Mouse (Mus musculus): Measurements from ENCODE around the gene Morc1. TPM values are rescaled to one million over a fixed set of nuclear protein-coding genes. Genes with fewer than 3 reads are reported as not detected.

Gene Morc1
- polyA plus RNA-seq, 1 experiment from 2014 or later = 0.33 TPM

DNA sequence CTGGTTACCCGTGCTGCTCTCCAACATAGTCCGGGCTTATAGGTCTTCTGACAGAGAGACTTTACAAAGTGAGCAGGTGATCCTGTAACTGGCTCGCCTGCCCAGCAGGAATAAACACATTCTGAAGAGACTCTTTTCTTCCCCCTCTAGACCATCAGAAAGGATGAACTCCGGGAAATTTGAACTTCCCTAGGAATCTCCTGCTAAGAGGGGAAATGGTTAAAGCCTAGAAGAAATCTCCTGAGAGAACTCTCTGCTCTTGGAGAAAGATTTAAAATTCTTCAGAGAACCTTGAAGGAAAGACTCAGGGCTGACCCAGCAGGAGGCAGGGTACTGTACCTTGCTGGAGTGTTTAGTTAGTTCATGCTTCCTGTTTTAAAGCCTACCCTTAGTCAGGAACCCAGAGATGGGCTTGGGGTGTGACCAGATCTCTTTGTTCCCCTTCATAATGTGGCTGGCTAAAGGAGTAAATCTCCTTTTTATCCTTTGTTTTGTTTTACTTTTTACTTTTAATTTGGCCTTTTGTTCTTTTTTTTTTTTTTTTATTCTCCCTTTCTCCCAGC lies 175.5 kb downstream of the Morc1 start:
- Histone ChIP-seq H3K4me1 (ENCODE audit: control insufficient read depth, insufficient read depth, low read length) (no peaks in the 10 kb centered on the region), H3K9ac (ENCODE audit: low read depth, low read length) (no peak overlapping the region), H3K27ac (replicated peaks; ENCODE audit: low read depth, low read length) (no peak overlapping the region), H3K27me3 (replicated peaks; ENCODE audit: control insufficient read depth, insufficient read depth, low read length) (no peaks in the 10 kb centered on the region), H3K9me3 (ENCODE audit: control insufficient read depth, low read length) (no peaks in the 10 kb centered on the region), H3K4me2 (ENCODE audit: low read depth, low read length) (no peak overlapping the region), H3K4me3 (ENCODE audit: low read depth, low read length) (no peak overlapping the region), H3K36me3 (ENCODE audit: control insufficient read depth, insufficient read depth, low read length) (no peaks in the 10 kb centered on the region)
- no peak for DNase-seq (ENCODE audit: low spot score)
- WGBS = 54% methylated on average over 4 of the region's 4 CpGs
- ATAC-seq (ENCODE audit: low read depth) = no peak

DNA sequence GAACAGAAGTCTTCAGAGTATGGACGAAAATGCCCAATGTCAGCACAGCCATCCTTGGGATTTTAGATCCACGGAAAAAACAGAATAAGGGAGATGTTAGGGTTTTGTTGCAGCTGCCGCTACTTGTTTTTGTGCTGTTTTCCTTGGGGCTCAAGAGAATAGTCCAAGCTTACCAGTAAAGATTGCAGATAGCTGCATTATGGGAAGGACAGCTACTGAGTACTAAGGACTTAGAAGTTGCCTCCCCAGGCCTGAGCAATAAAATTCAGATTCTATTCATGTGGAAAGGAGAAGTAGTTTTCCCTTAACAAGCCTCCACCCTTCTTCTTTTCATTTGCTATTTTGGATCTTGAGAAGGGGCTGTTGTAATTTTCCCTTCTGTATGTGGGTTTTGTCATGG lies 177.2 kb downstream of the Morc1 start:
- Histone ChIP-seq H3K9ac (ENCODE audit: low read depth, low read length) (no peak overlapping the region), H3K36me3 (ENCODE audit: control insufficient read depth, insufficient read depth, low read length) (no peaks in the 10 kb centered on the region), H3K4me2 (ENCODE audit: low read depth, low read length) (no peak overlapping the region), H3K9me3 (ENCODE audit: control insufficient read depth, low read length) (no peaks in the 10 kb centered on the region), H3K27me3 (replicated peaks; ENCODE audit: control insufficient read depth, insufficient read depth, low read length) (no peaks in the 10 kb centered on the region), H3K27ac (replicated peaks; ENCODE audit: low read depth, low read length) (no peak overlapping the region), H3K4me1 (ENCODE audit: control insufficient read depth, insufficient read depth, low read length) (no peaks in the 10 kb centered on the region), H3K4me3 (ENCODE audit: low read depth, low read length) (no peak overlapping the region)
- no peak for ATAC-seq (ENCODE audit: low read depth)
- WGBS = 83% methylated on average over 3 of the region's 3 CpGs
- DNase-seq (ENCODE audit: low spot score) = no peak

DNA sequence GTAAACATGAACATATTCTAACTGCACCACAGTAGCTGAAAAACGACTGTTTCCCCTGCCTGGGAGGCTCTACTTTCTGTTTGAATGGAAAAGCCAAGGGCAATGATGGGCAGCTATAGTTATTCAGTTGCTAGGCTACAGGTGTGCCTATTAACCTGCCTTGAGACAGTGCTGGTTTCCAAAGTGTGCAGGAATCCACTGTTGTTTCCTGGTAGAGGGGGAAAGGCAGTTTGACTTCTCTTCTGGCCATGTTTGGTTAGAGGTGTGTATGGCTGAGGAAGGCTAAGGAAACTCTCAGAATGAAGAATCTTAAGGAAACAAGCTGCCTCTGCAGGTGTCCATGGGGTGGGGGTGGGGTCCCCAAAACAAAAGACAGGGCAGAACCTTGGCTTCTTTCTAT lies 179.8 kb downstream of the Morc1 start:
- Histone ChIP-seq H3K4me1 (ENCODE audit: control insufficient read depth, insufficient read depth, low read length) (no peaks in the 10 kb centered on the region), H3K4me3 (ENCODE audit: low read depth, low read length) (no peak overlapping the region), H3K27ac (replicated peaks; ENCODE audit: low read depth, low read length) (no peak overlapping the region), H3K9ac (ENCODE audit: low read depth, low read length) (no peak overlapping the region), H3K9me3 (ENCODE audit: control insufficient read depth, low read length) (no peaks in the 10 kb centered on the region), H3K4me2 (ENCODE audit: low read depth, low read length) (no peak overlapping the region), H3K27me3 (replicated peaks; ENCODE audit: control insufficient read depth, insufficient read depth, low read length) (no peaks in the 10 kb centered on the region), H3K36me3 (ENCODE audit: control insufficient read depth, insufficient read depth, low read length) (no peaks in the 10 kb centered on the region)
- DNase-seq (ENCODE audit: low spot score) (no peak), ATAC-seq (ENCODE audit: low read depth) (no peak)
- 63% methylated on average over 1 of the region's 1 CpGs for WGBS

DNA sequence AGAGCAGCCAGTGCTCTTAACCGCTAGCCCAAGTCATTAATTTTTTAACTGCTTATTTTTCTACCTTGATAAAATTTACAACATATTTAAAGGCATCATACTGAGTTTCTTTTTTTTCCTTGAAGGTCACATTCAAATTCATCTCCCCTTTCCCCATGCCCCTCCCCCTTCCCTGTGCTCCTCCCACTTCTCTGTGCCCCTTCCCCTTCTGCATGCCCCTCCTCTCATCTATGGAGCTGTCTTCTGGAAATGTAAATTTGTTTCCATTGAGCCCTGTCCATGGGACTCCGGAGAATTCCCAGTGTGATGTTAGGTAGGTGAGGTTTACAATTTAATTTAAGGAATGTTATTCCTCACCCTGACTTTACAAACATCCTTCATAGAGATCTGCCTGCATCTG lies 180.4 kb downstream of the Morc1 start:
- 82% methylated on average over 2 of the region's 2 CpGs for WGBS
- H3K9me3 ChIP-seq (ENCODE audit: control insufficient read depth, low read length) = no peaks in the 10 kb centered on the region
- H3K27ac ChIP-seq (replicated peaks; ENCODE audit: low read depth, low read length) = no peak overlapping the region

DNA sequence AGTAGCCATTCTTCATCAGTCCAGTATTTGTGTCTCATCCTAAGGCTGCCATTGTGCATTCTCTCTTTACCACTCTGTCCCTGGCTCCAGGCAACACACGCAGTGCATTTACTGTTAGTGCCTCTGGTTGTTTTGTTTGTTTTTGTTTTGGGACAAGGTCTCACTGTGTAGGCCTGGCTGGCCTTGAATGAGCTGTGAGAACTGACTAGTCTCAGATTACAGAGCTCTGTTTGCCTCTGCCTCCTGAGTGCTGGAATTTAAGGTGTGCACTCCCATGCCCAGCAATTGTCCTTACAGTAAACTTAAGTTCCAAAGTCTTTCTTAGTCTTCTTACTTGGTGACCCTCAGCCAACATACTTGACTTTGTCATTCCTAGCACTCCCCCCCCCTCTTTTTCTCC lies 182.7 kb downstream of the Morc1 start:
- H3K27ac ChIP-seq (replicated peaks; ENCODE audit: low read depth, low read length) = no peak overlapping the region
- no peaks in the 10 kb centered on the region for H3K36me3 ChIP-seq (ENCODE audit: control insufficient read depth, insufficient read depth, low read length)
- WGBS = 25% methylated on average over 1 of the region's 1 CpGs
- DNase-seq (ENCODE audit: low spot score) (no peak), ATAC-seq (ENCODE audit: low read depth) (no peak)
- no peak overlapping the region for H3K9ac ChIP-seq (ENCODE audit: low read depth, low read length)
- no peak overlapping the region for H3K4me2 ChIP-seq (ENCODE audit: low read depth, low read length)
- no peaks in the 10 kb centered on the region for H3K4me1 ChIP-seq (ENCODE audit: control insufficient read depth, insufficient read depth, low read length)
- no peaks in the 10 kb centered on the region for H3K9me3 ChIP-seq (ENCODE audit: control insufficient read depth, low read length)
- no peak overlapping the region for H3K4me3 ChIP-seq (ENCODE audit: low read depth, low read length)
- no peaks in the 10 kb centered on the region for H3K27me3 ChIP-seq (replicated peaks; ENCODE audit: control insufficient read depth, insufficient read depth, low read length)

More for the DNA sequence above, 180.4 kb downstream of the Morc1 start:
- no peaks in the 10 kb centered on the region for H3K4me1 ChIP-seq (ENCODE audit: control insufficient read depth, insufficient read depth, low read length)
- no peaks in the 10 kb centered on the region for H3K36me3 ChIP-seq (ENCODE audit: control insufficient read depth, insufficient read depth, low read length)
- no peaks in the 10 kb centered on the region for H3K27me3 ChIP-seq (replicated peaks; ENCODE audit: control insufficient read depth, insufficient read depth, low read length)
- DNase-seq (ENCODE audit: low spot score) = no peak
- H3K4me3 ChIP-seq (ENCODE audit: low read depth, low read length) = no peak overlapping the region
- no peak overlapping the region for H3K9ac ChIP-seq (ENCODE audit: low read depth, low read length)
- H3K4me2 ChIP-seq (ENCODE audit: low read depth, low read length) = no peak overlapping the region
- ATAC-seq (ENCODE audit: low read depth) = no peak

DNA sequence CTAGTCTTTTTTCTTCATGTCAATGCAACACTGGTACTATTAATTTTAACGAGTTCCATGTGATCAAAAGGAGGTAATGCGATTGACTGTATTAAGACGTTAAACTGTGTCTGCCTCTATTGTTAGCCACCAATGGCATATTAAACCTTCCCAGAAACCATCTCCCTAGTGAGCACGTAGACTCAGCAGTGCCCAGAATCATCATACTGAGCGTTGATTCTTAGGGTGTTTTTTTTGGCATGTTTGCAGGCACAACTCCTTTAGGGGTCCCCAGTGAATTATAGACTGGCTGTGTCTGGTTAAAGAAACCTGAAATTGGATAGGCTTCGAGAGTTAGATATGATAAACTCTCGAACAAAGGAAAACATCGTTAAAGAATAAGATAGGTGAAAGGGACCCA lies 189.5 kb downstream of the Morc1 start:
- Histone ChIP-seq H3K36me3 (ENCODE audit: control insufficient read depth, insufficient read depth, low read length) (no peaks in the 10 kb centered on the region), H3K4me3 (ENCODE audit: low read depth, low read length) (no peak overlapping the region), H3K9me3 (ENCODE audit: control insufficient read depth, low read length) (no peaks in the 10 kb centered on the region), H3K9ac (ENCODE audit: low read depth, low read length) (no peak overlapping the region), H3K4me2 (ENCODE audit: low read depth, low read length) (no peak overlapping the region), H3K27ac (replicated peaks; ENCODE audit: low read depth, low read length) (no peak overlapping the region), H3K27me3 (replicated peaks; ENCODE audit: control insufficient read depth, insufficient read depth, low read length) (no peaks in the 10 kb centered on the region), H3K4me1 (ENCODE audit: control insufficient read depth, insufficient read depth, low read length) (no peaks in the 10 kb centered on the region)
- 33% methylated on average over 8 of the region's 8 CpGs for WGBS
- ATAC-seq (ENCODE audit: low read depth) (0 out of 2 replicates have a peak, but pooled peaks have one; percentile 47), DNase-seq (ENCODE audit: low spot score) (peak; percentile 50)

DNA sequence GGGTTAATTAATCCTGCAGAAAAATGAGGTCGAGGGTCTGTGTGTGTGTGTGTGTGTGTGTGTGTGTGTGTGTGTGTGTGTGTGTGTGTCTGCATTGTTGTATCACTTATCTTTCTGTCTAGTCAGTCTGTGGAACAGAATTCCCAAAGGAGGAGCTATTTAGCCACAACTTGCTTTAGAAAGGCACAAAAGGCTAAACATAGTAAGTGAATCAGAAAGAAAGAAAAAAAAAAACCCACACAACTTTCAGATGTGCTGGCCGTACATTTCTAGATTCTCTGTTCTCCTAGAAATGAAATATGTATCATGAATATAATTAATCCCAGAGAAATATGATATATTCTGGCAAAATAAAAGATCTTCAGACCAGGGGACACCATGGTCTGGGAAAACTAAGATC lies 190.0 kb downstream of the Morc1 start:
- Histone ChIP-seq H3K4me3 (ENCODE audit: low read depth, low read length) (no peak overlapping the region), H3K4me2 (ENCODE audit: low read depth, low read length) (no peak overlapping the region), H3K27me3 (replicated peaks; ENCODE audit: control insufficient read depth, insufficient read depth, low read length) (no peaks in the 10 kb centered on the region), H3K9ac (ENCODE audit: low read depth, low read length) (no peak overlapping the region), H3K36me3 (ENCODE audit: control insufficient read depth, insufficient read depth, low read length) (no peaks in the 10 kb centered on the region), H3K9me3 (ENCODE audit: control insufficient read depth, low read length) (no peaks in the 10 kb centered on the region), H3K27ac (replicated peaks; ENCODE audit: low read depth, low read length) (no peak overlapping the region), H3K4me1 (ENCODE audit: control insufficient read depth, insufficient read depth, low read length) (no peaks in the 10 kb centered on the region)
- 14% methylated on average over 2 of the region's 2 CpGs for WGBS
- DNase-seq (ENCODE audit: low spot score) (peak; percentile 45), ATAC-seq (ENCODE audit: low read depth) (no peak)

DNA sequence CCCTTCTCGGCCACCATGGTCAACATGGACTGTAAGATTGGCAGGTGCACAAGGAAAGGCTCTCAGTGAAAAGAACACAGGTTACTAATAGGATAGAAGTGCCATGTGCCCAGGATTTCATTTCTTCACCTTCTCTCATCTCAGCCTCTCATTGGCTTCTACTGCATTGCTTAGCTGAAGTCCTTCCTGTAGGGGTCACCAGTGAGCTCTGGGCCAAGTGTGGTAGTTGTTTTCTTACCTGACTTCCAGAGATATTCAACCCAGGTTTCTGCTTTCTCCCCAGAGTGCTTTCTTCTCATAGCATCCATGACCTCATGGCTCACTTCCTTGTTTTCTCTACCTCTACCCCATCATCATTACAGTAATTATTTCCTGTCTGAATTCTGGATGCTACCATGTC lies 192.4 kb downstream of the Morc1 start:
- ATAC-seq (ENCODE audit: low read depth) = no peak
- H3K27me3 ChIP-seq (replicated peaks; ENCODE audit: control insufficient read depth, insufficient read depth, low read length) = no peaks in the 10 kb centered on the region

DNA sequence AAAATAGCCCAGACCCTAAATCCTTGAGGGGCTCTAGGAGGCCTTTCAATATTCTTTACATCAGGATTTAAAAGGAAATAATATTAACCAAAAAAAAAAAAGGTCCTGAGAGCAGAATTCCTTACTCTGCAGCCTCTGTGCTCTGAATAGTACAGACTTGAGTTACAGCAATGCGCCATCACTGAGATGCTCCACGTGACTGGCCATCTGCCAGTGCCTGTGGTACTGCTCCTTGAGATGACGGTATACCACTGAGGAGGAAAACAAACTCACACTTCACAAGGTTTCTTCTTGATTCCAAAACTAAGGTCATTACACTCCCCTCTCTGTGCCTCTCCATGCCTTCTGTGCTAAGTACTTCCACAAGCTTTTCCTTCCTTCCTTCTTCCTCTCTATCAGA lies 195.1 kb downstream of the Morc1 start:
- no peaks in the 10 kb centered on the region for H3K9me3 ChIP-seq (ENCODE audit: control insufficient read depth, low read length)
- DNase-seq (ENCODE audit: low spot score) = peak; percentile 41
- H3K27ac ChIP-seq (replicated peaks; ENCODE audit: low read depth, low read length) = no peak overlapping the region
- no peak overlapping the region for H3K4me2 ChIP-seq (ENCODE audit: low read depth, low read length)
- H3K4me3 ChIP-seq (ENCODE audit: low read depth, low read length) = no peak overlapping the region
- no peak overlapping the region for H3K9ac ChIP-seq (ENCODE audit: low read depth, low read length)
- WGBS = 58% methylated on average over 3 of the region's 3 CpGs
- no peak for ATAC-seq (ENCODE audit: low read depth)
- no peaks in the 10 kb centered on the region for H3K4me1 ChIP-seq (ENCODE audit: control insufficient read depth, insufficient read depth, low read length)
- no peaks in the 10 kb centered on the region for H3K36me3 ChIP-seq (ENCODE audit: control insufficient read depth, insufficient read depth, low read length)
- H3K27me3 ChIP-seq (replicated peaks; ENCODE audit: control insufficient read depth, insufficient read depth, low read length) = no peaks in the 10 kb centered on the region

More for the DNA sequence above, 192.4 kb downstream of the Morc1 start:
- Histone ChIP-seq H3K4me3 (ENCODE audit: low read depth, low read length) (no peak overlapping the region), H3K9ac (ENCODE audit: low read depth, low read length) (no peak overlapping the region), H3K9me3 (ENCODE audit: control insufficient read depth, low read length) (no peaks in the 10 kb centered on the region), H3K4me1 (ENCODE audit: control insufficient read depth, insufficient read depth, low read length) (no peaks in the 10 kb centered on the region), H3K27ac (replicated peaks; ENCODE audit: low read depth, low read length) (no peak overlapping the region), H3K4me2 (ENCODE audit: low read depth, low read length) (no peak overlapping the region), H3K36me3 (ENCODE audit: control insufficient read depth, insufficient read depth, low read length) (no peaks in the 10 kb centered on the region)
- 100% methylated on average over 1 of the region's 1 CpGs for WGBS
- no peak for DNase-seq (ENCODE audit: low spot score)
